Mouse (Mus musculus): ENCODE measurements around the gene Iqgap2. TPM values are rescaled to one million over a fixed set of nuclear protein-coding genes. Genes with fewer than 3 reads are reported as not detected.

The Iqgap2 gene
- polyA plus RNA-seq, 1 experiment, result 2.4 TPM

- WGBS, result 57% methylated on average over 19 of the region's 19 CpGs
- no peak for TF ChIP-seq POLR2A (IDR thresholded peaks at IDR 0.05; ENCODE audit: borderline replicate concordance, extremely low read depth, low read depth, low read length)
- no peak for TF ChIP-seq CTCF (IDR thresholded peaks at IDR 0.05; ENCODE audit: insufficient read depth, low read length)
These were observed 308.2 kb downstream of the Iqgap2 start for GRCm38 (mm10) chr13:95583237-95584189.

GRCm38 (mm10) chr13:95581850-95582249, 309.9 kb downstream of the Iqgap2 start:
- no peak overlapping the region for H3K4me3 ChIP-seq (replicated peaks; ENCODE audit: extremely low read depth, low read depth, low read length)
- 51% methylated on average over 1 of the region's 1 CpGs for WGBS
- DNase-seq, result no peak
- TF ChIP-seq CTCF (IDR thresholded peaks at IDR 0.05; ENCODE audit: insufficient read depth, low read length) (no peak), POLR2A (IDR thresholded peaks at IDR 0.05; ENCODE audit: borderline replicate concordance, extremely low read depth, low read depth, low read length) (no peak)
- H3K4me1 ChIP-seq (ENCODE audit: control insufficient read depth, insufficient read depth, low read length), result no peaks in the 10 kb centered on the region

More at GRCm38 (mm10) chr13:95583237-95584189, 308.2 kb downstream of the Iqgap2 start:
- DNase-seq, result no peak
- no peak overlapping the region for H3K4me3 ChIP-seq (replicated peaks; ENCODE audit: extremely low read depth, low read depth, low read length)
- no peaks in the 10 kb centered on the region for H3K4me1 ChIP-seq (ENCODE audit: control insufficient read depth, insufficient read depth, low read length)

- no peak overlapping the region for H3K4me3 ChIP-seq (replicated peaks; ENCODE audit: extremely low read depth, low read depth, low read length)
- no peak for TF ChIP-seq POLR2A (IDR thresholded peaks at IDR 0.05; ENCODE audit: borderline replicate concordance, extremely low read depth, low read depth, low read length)
- TF ChIP-seq CTCF (IDR thresholded peaks at IDR 0.05; ENCODE audit: insufficient read depth, low read length), result no peak
- no peak for DNase-seq
- H3K4me1 ChIP-seq (ENCODE audit: control insufficient read depth, insufficient read depth, low read length), result no peaks in the 10 kb centered on the region
- 89% methylated on average over 5 of the region's 5 CpGs for WGBS
These were observed 313.6 kb downstream of the Iqgap2 start for GRCm38 (mm10) chr13:95578016-95578697.

Other genes with a start within 250 kb of the Iqgap2 start
- 1.6 and 2.3 TPM in 2 replicates for gene F2rl2, start 195.1 kb downstream of the Iqgap2 start, polyA plus RNA-seq (2012; rRNA removed)
- 0.07 and 0.78 TPM in 2 replicates for gene Gm20075, start 189.5 kb upstream of the Iqgap2 start, polyA plus RNA-seq (2012; rRNA removed)
- gene Gm17190, start 190.1 kb upstream of the Iqgap2 start, polyA plus RNA-seq (2012; rRNA removed), result not detected in 2 replicates
- gene Sv2c, start 240.7 kb upstream of the Iqgap2 start, polyA plus RNA-seq (2012; rRNA removed), result 0.18 and 0.36 TPM in 2 replicates